Mouse (Mus musculus) kidney, postnatal 4 days (tissue): ENCODE measurements around the gene Spats1.
"Not testable (repeated sequence)": the region's sequence is repeated elsewhere in the genome, so short reads cannot be mapped to it uniquely, and the experiment has no call there.

Experiments
- DNase-seq, 2 experiments: peaks; one replicate each; pipeline ENCODE4 v3.0.0; 2021; ENCODE audit warnings: mixed read lengths in 2 of 2

Gene Spats1

GRCm38 (mm10) chr17:45434262-45434590 lies 41.0 kb downstream of the Spats1 start:
- no peak for DNase-seq

- peak; percentile 97 to 99 for DNase-seq
These were observed 41.6 kb downstream of the Spats1 start, which contains the start of gene Cdc5l for GRCm38 (mm10) chr17:45433419-45434261. TSS of gene Cdc5l (minus strand) at chr17:45433737.

- DNase-seq = no peak
These were observed 42.4 kb downstream of the Spats1 start for GRCm38 (mm10) chr17:45432706-45433398.

GRCm38 (mm10) chr17:45432007-45432406 lies 43.2 kb downstream of the Spats1 start:
- no peak for DNase-seq

- no peak for DNase-seq
These were observed 57.8 kb downstream of the Spats1 start for GRCm38 (mm10) chr17:45417387-45417786.

- not testable (repeated sequence) for DNase-seq
These were observed 63.6 kb downstream of the Spats1 start for GRCm38 (mm10) chr17:45411617-45412016.

GRCm38 (mm10) chr17:45408719-45409118 lies 66.5 kb downstream of the Spats1 start:
- DNase-seq = no peak

GRCm38 (mm10) chr17:45406281-45406680 lies 68.9 kb downstream of the Spats1 start:
- peak; percentile 38 to 48 for DNase-seq

GRCm38 (mm10) chr17:45403207-45403606 lies 72.0 kb downstream of the Spats1 start:
- peak; percentile 53 to 56 for DNase-seq

GRCm38 (mm10) chr17:45402601-45403000 lies 72.6 kb downstream of the Spats1 start:
- peak in 1 of 2 experiments; percentile 12 for DNase-seq

GRCm38 (mm10) chr17:45402126-45402525 lies 73.1 kb downstream of the Spats1 start:
- DNase-seq = no peak

- DNase-seq = no peak
These were observed 73.9 kb downstream of the Spats1 start for GRCm38 (mm10) chr17:45401126-45401905.

GRCm38 (mm10) chr17:45398021-45398420 lies 77.2 kb downstream of the Spats1 start:
- DNase-seq = no peak

GRCm38 (mm10) chr17:45397541-45397940 lies 77.7 kb downstream of the Spats1 start:
- DNase-seq = no peak

GRCm38 (mm10) chr17:45394612-45395011 lies 80.6 kb downstream of the Spats1 start:
- DNase-seq = no peak

- DNase-seq = no peak
These were observed 81.5 kb downstream of the Spats1 start for GRCm38 (mm10) chr17:45393765-45394164.
